ENCODE assay signal across 20 mouse cellular contexts in the genomic region with DNA sequence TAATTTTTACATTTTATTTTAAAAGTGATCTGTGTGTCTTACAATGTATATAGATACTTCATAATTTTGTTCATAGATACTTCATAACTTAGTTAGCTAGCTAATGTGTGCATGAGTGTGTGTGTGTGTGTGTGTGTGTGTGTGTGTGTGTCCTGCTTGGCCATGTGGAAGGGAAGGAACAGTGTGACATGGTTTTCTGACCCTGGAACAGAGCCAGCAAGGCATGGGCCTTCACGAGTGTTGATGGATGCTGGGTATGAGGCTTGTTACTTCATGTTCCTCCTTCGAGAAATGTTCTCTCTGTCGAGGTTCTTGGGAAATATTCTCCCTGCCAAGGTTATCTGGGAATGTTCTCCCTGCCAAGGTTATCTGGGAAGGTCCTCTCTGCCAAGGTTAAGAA. TPM values are rescaled to one million over a fixed set of nuclear protein-coding genes. Genes with fewer than 3 reads are reported as not detected.
DNase-seq lines count a peak whose midpoint lies in the region.
"Had no signal": no experiment of that assay in that cellular context is flagged by ENCODE, and none has a peak within 500 bp of the region (broad histone marks: within the 10 kb centered on the region; RNA-seq: fewer than 3 reads in every experiment).

No protein-coding gene starts in this region.

- DNase-seq in adrenal gland, postnatal 10 days, result peak; percentile 30
- no peak for DNase-seq in adrenal gland, postnatal 4 days (ENCODE audit: low spot score in 2 of 2)
- peak; percentile 56 for DNase-seq in adrenal gland, postnatal 14 days
- DNase-seq in adrenal gland, adult (ENCODE audit: inconsistent age in 2 of 2, low spot score in 1 of 2), result no peak
- DNase-seq: adrenal gland, adult 2 months; adrenal gland, adult 8-10 months; adrenal gland, postnatal 25 days; B cell, adult 2 months; cerebellum, adult 11 months; cerebellum, adult 11-12 months; cerebellum, adult 18-20 months; cerebellum, adult 2 months; cerebellum, adult 8-10 months; cerebellum, adult 9-10 months; cerebellum, adult 9-11 months had no signal

RNA-seq across cellular contexts. Expression of gene Gm47996, which starts 23.8 kb away (rescaled TPM):
- total RNA-seq in adrenal gland, postnatal 10 days (2021), result not detected
- total RNA-seq in adrenal gland, postnatal 4 days (2021), result not detected
- not detected in 2 replicates for total RNA-seq in adrenal gland, postnatal 14 days (2021)
- total RNA-seq: adrenal gland, adult 18-20 months; adrenal gland, adult 2 months; adrenal gland, adult 8-10 months; adrenal gland, postnatal 25 days; adrenal gland, postnatal 36 days; CH12.LX; MEL had no signal

RNA-seq across cellular contexts. Expression of gene 3110040M04Rik, which starts 29.8 kb away (rescaled TPM):
- total RNA-seq in adrenal gland, postnatal 10 days (2021), result not detected
- not detected for total RNA-seq in adrenal gland, postnatal 4 days (2021)
- total RNA-seq in adrenal gland, postnatal 14 days (2021), result not detected in 2 replicates
- total RNA-seq: adrenal gland, adult 18-20 months; adrenal gland, adult 2 months; adrenal gland, adult 8-10 months; adrenal gland, postnatal 25 days; adrenal gland, postnatal 36 days; CH12.LX had no signal

RNA-seq across cellular contexts. Expression of gene Gm47995, which starts 35.5 kb away (rescaled TPM):
- not detected for total RNA-seq in adrenal gland, postnatal 10 days (2021)
- not detected for total RNA-seq in adrenal gland, postnatal 4 days (2021)
- total RNA-seq in adrenal gland, postnatal 14 days (2021), result not detected in 2 replicates
- total RNA-seq: adrenal gland, adult 18-20 months; adrenal gland, adult 2 months; adrenal gland, adult 8-10 months; adrenal gland, postnatal 25 days; adrenal gland, postnatal 36 days; CH12.LX; MEL had no signal

RNA-seq across cellular contexts. Expression of gene Gm8947, which starts 41.6 kb away (rescaled TPM):
- not detected for total RNA-seq in adrenal gland, postnatal 10 days (2021)
- under 1 TPM in 1 of 2 experiments, not detected in 1; 0.17 TPM for total RNA-seq in adrenal gland, postnatal 4 days (2021)
- not detected in 2 replicates for total RNA-seq in adrenal gland, postnatal 14 days (2021)
- total RNA-seq: adrenal gland, adult 18-20 months; adrenal gland, adult 2 months; adrenal gland, adult 8-10 months; adrenal gland, postnatal 25 days; adrenal gland, postnatal 36 days had no signal

RNA-seq across cellular contexts. Expression of gene Gm47985, which starts 51.4 kb away (rescaled TPM):
- total RNA-seq in adrenal gland, postnatal 10 days (2021), result not detected
- not detected for total RNA-seq in adrenal gland, postnatal 4 days (2021)
- total RNA-seq in adrenal gland, postnatal 14 days (2021), result not detected in 2 replicates
- total RNA-seq: adrenal gland, adult 18-20 months; adrenal gland, adult 2 months; adrenal gland, adult 8-10 months; adrenal gland, postnatal 25 days; adrenal gland, postnatal 36 days; CH12.LX; ES-E14 had no signal

Comparison
In these comparisons a context has a peak if more than half of its experiments do, and no peak if none do; other contexts are left out.
1. DNase-seq: peak in adrenal gland, postnatal 10 days (single experiment) and adrenal gland, postnatal 14 days (single experiment); none in adrenal gland, postnatal 4 days (0 of 2) and adrenal gland, adult (0 of 2).